Mouse (Mus musculus): ENCODE measurements around the gene Prkrip1. TPM values are rescaled to one million over a fixed set of nuclear protein-coding genes. Genes with fewer than 3 reads are reported as not detected.

The Prkrip1 gene
- polyA plus RNA-seq, 1 experiment from 2014 or later: 33.8 TPM

DNA sequence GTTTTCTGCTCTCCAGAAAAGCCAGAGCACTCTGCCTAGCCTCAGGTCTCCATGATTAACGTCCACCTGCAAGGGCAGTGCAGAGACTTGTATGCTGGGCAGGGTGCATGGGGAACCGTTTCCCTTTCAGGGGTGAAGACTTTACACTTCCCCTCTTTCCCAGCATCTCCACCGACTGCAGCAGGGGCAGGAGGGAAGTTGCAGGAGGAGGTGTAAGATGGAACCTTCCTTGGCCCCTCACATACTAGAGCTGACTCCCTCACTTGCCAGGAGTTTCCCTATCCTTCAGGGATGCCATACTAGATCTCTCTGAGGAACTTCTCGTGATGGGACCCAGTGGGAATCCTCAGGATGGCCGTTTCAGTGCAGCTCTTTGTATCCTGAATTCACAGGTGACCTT is 11.8 kb upstream of the Prkrip1 start:
- ATAC-seq (ENCODE audit: insufficient number of reproducible peaks, insufficient read depth, low FRiP score, low read depth): no peak
- 62% methylated on average over 5 of the region's 5 CpGs for WGBS
- Histone ChIP-seq H3K4me1 (ENCODE audit: control insufficient read depth in 2 of 2, insufficient read depth in 2 of 2, low read length in 2 of 2) (no peaks in the 10 kb centered on the region), H3K27me3 (ENCODE audit: control insufficient read depth, insufficient read depth, low read length) (no peaks in the 10 kb centered on the region), H3K4me2 (ENCODE audit: low read length) (no peak overlapping the region), H3K9me3 (ENCODE audit: control insufficient read depth, low read length) (0 out of 2 replicates have a peak, but pooled peaks cover 2% of the 10 kb centered on the region), H3K27ac (replicated peaks in 1 of 2; ENCODE audit: control insufficient read depth in 1 of 2, insufficient read depth in 1 of 2, low read depth in 2 of 2, low read length in 2 of 2) (no peak overlapping the region), H3K4me3 (ENCODE audit: control insufficient read depth in 1 of 2, insufficient read depth in 1 of 2, low read depth in 1 of 2, low read length in 2 of 2) (no peak overlapping the region), H3K36me3 (ENCODE audit: control insufficient read depth, insufficient read depth, low read length) (no peaks in the 10 kb centered on the region), H3K9ac (ENCODE audit: low read length) (no peak overlapping the region)

DNA sequence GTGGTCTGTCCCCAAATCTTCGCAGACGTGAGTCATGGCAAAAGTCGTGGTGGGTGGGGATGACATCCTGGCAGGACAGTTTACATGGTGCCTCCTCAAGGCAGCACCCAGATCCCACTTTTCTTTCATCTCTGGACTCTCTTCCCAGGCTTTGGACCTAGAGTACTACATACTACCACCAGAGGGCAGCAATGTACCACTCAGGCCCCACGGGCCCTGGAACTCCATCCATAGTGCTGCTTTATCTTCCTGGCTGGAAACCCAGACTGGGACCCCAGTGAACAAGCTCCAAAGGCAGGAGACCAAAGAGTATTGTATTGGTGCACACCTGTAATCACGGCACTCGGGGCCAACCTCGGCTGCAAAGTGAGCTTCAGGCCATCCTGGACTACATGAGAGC is 3.1 kb upstream of the Prkrip1 start:
- no peak overlapping the region for H3K4me3 ChIP-seq (ENCODE audit: control insufficient read depth in 1 of 2, insufficient read depth in 1 of 2, low read depth in 1 of 2, low read length in 2 of 2)
- no peaks in the 10 kb centered on the region for H3K27me3 ChIP-seq (ENCODE audit: control insufficient read depth, insufficient read depth, low read length)
- 28% methylated on average over 7 of the region's 7 CpGs for WGBS
- H3K9me3 ChIP-seq (ENCODE audit: control insufficient read depth, low read length): no peaks in the 10 kb centered on the region
- H3K27ac ChIP-seq (replicated peaks in 1 of 2; ENCODE audit: control insufficient read depth in 1 of 2, insufficient read depth in 1 of 2, low read depth in 2 of 2, low read length in 2 of 2): no peak overlapping the region
- peaks cover 5% of the 10 kb centered on the region for H3K36me3 ChIP-seq (ENCODE audit: control insufficient read depth, insufficient read depth, low read length)
- H3K4me1 ChIP-seq (ENCODE audit: control insufficient read depth in 2 of 2, insufficient read depth in 2 of 2, low read length in 2 of 2): peaks cover 2 to 11% of the 10 kb centered on the region in 2 experiments; a peak in 3 of 4 replicates
- no peak for ATAC-seq (ENCODE audit: insufficient number of reproducible peaks, insufficient read depth, low FRiP score, low read depth)
- H3K4me2 ChIP-seq (ENCODE audit: low read length): no peak overlapping the region
- H3K9ac ChIP-seq (ENCODE audit: low read length): no peak overlapping the region

DNA sequence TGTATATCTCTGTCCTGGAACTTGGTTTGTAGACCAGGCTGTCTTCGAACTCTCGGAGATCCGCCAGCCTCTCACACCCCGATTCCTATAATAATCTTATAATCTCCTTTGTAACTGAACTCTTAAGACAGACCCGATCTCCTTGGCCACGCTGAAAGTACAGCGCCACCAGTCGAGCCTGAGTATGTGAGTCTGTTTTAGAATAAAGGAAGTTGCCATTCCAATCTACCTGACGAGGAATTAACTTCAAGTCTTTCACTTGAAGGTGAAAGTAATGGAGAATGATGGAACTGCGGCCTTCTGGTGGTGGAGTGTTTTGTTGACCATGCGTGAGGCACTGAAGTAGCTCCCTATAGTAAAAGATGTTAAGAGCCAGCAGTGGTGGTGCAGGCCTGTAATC is 763 bp upstream of the Prkrip1 start:
- WGBS: 31% methylated on average over 11 of the region's 11 CpGs
- Histone ChIP-seq H3K4me3 (ENCODE audit: control insufficient read depth in 1 of 2, insufficient read depth in 1 of 2, low read depth in 1 of 2, low read length in 2 of 2) (peak overlapping the region; percentile 14 to 71; a peak in 3 of 4 replicates), H3K36me3 (ENCODE audit: control insufficient read depth, insufficient read depth, low read length) (peaks cover 28% of the 10 kb centered on the region), H3K27ac (replicated peaks in 1 of 2; ENCODE audit: control insufficient read depth in 1 of 2, insufficient read depth in 1 of 2, low read depth in 2 of 2, low read length in 2 of 2) (peak overlapping the region in 1 of 2 experiments; percentile 72; a peak in 2 of 4 replicates), H3K9me3 (ENCODE audit: control insufficient read depth, low read length) (no peaks in the 10 kb centered on the region), H3K27me3 (ENCODE audit: control insufficient read depth, insufficient read depth, low read length) (no peaks in the 10 kb centered on the region), H3K9ac (ENCODE audit: low read length) (peak overlapping the region; percentile 86), H3K4me1 (ENCODE audit: control insufficient read depth in 2 of 2, insufficient read depth in 2 of 2, low read length in 2 of 2) (peaks cover 2 to 11% of the 10 kb centered on the region in 2 experiments; a peak in 3 of 4 replicates), H3K4me2 (ENCODE audit: low read length) (peak overlapping the region; percentile 85)
- ATAC-seq (ENCODE audit: insufficient number of reproducible peaks, insufficient read depth, low FRiP score, low read depth): no peak

DNA sequence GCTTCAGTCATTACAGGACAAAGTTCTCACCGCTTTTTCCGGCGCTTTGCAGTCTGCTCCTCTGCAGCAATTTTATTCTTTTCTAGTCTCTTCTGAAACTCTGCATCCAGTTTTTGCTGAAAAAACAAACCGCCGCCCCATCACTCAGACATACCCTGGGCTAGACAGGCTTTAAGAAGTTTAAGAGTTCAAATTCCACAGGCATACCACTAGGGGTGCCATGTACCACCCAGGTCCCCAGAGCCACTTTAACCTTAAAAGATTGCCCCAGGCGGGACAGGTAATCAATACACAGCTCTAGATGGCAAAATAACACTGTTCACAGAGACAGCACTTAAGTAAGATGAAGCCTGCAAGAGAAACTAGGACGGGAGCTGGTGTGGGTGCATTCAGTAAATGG is 6.9 kb downstream of the Prkrip1 start:
- 87% methylated on average over 7 of the region's 7 CpGs for WGBS
- H3K4me3 ChIP-seq (ENCODE audit: control insufficient read depth in 1 of 2, insufficient read depth in 1 of 2, low read depth in 1 of 2, low read length in 2 of 2): no peak overlapping the region
- no peak overlapping the region for H3K4me2 ChIP-seq (ENCODE audit: low read length)
- H3K27ac ChIP-seq (replicated peaks in 1 of 2; ENCODE audit: control insufficient read depth in 1 of 2, insufficient read depth in 1 of 2, low read depth in 2 of 2, low read length in 2 of 2): no peak overlapping the region
- no peaks in the 10 kb centered on the region for H3K4me1 ChIP-seq (ENCODE audit: control insufficient read depth in 2 of 2, insufficient read depth in 2 of 2, low read length in 2 of 2)
- no peaks in the 10 kb centered on the region for H3K27me3 ChIP-seq (ENCODE audit: control insufficient read depth, insufficient read depth, low read length)
- H3K36me3 ChIP-seq (ENCODE audit: control insufficient read depth, insufficient read depth, low read length): peaks cover 98% of the 10 kb centered on the region
- no peaks in the 10 kb centered on the region for H3K9me3 ChIP-seq (ENCODE audit: control insufficient read depth, low read length)
- no peak overlapping the region for H3K9ac ChIP-seq (ENCODE audit: low read length)
- no peak for ATAC-seq (ENCODE audit: insufficient number of reproducible peaks, insufficient read depth, low FRiP score, low read depth)

- Histone ChIP-seq H3K9ac (ENCODE audit: low read length) (no peak overlapping the region), H3K36me3 (ENCODE audit: control insufficient read depth, insufficient read depth, low read length) (peaks cover 89% of the 10 kb centered on the region), H3K9me3 (ENCODE audit: control insufficient read depth, low read length) (no peaks in the 10 kb centered on the region), H3K4me3 (ENCODE audit: control insufficient read depth in 1 of 2, insufficient read depth in 1 of 2, low read depth in 1 of 2, low read length in 2 of 2) (no peak overlapping the region), H3K4me2 (ENCODE audit: low read length) (no peak overlapping the region), H3K27ac (replicated peaks in 1 of 2; ENCODE audit: control insufficient read depth in 1 of 2, insufficient read depth in 1 of 2, low read depth in 2 of 2, low read length in 2 of 2) (no peak overlapping the region), H3K4me1 (ENCODE audit: control insufficient read depth in 2 of 2, insufficient read depth in 2 of 2, low read length in 2 of 2) (no peaks in the 10 kb centered on the region), H3K27me3 (ENCODE audit: control insufficient read depth, insufficient read depth, low read length) (no peaks in the 10 kb centered on the region)
- WGBS: 44% methylated on average over 4 of the region's 4 CpGs
- ATAC-seq (ENCODE audit: insufficient number of reproducible peaks, insufficient read depth, low FRiP score, low read depth): no peak
Measured at GRCm38 (mm10) chr5:136186723-136187122, 12.0 kb downstream of the Prkrip1 start.

DNA sequence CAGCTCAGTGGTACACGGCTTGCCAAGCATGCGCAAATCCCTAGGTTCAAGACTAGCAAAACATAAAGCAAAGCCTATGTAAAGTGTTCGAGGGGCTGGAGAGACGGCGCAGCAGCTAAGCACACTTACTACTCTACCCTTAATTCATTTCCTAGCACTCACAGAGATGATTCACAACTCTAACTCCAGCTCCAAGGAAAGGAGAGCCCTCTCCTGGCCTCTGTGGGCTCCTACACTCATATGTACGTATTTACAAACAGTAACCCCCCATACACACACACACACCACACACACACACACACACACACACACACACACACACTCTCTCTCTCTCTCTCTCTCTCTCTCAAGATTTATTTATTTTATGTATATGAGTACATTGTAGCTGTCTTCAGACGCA is 15.0 kb downstream of the Prkrip1 start:
- no peak overlapping the region for H3K4me2 ChIP-seq (ENCODE audit: low read length)
- peaks cover 90% of the 10 kb centered on the region for H3K36me3 ChIP-seq (ENCODE audit: control insufficient read depth, insufficient read depth, low read length)
- H3K4me3 ChIP-seq (ENCODE audit: control insufficient read depth in 1 of 2, insufficient read depth in 1 of 2, low read depth in 1 of 2, low read length in 2 of 2): no peak overlapping the region
- no peaks in the 10 kb centered on the region for H3K4me1 ChIP-seq (ENCODE audit: control insufficient read depth in 2 of 2, insufficient read depth in 2 of 2, low read length in 2 of 2)
- no peaks in the 10 kb centered on the region for H3K9me3 ChIP-seq (ENCODE audit: control insufficient read depth, low read length)
- H3K9ac ChIP-seq (ENCODE audit: low read length): no peak overlapping the region
- no peaks in the 10 kb centered on the region for H3K27me3 ChIP-seq (ENCODE audit: control insufficient read depth, insufficient read depth, low read length)
- 94% methylated on average over 7 of the region's 7 CpGs for WGBS
- no peak overlapping the region for H3K27ac ChIP-seq (replicated peaks in 1 of 2; ENCODE audit: control insufficient read depth in 1 of 2, insufficient read depth in 1 of 2, low read depth in 2 of 2, low read length in 2 of 2)
- no peak for ATAC-seq (ENCODE audit: insufficient number of reproducible peaks, insufficient read depth, low FRiP score, low read depth)

- H3K4me1 ChIP-seq (ENCODE audit: control insufficient read depth in 2 of 2, insufficient read depth in 2 of 2, low read length in 2 of 2): no peaks in the 10 kb centered on the region
- 73% methylated on average over 4 of the region's 4 CpGs for WGBS
- ATAC-seq (ENCODE audit: insufficient number of reproducible peaks, insufficient read depth, low FRiP score, low read depth): no peak
- H3K9ac ChIP-seq (ENCODE audit: low read length): no peak overlapping the region
- H3K4me3 ChIP-seq (ENCODE audit: control insufficient read depth in 1 of 2, insufficient read depth in 1 of 2, low read depth in 1 of 2, low read length in 2 of 2): no peak overlapping the region
- peaks cover 87% of the 10 kb centered on the region for H3K36me3 ChIP-seq (ENCODE audit: control insufficient read depth, insufficient read depth, low read length)
- H3K4me2 ChIP-seq (ENCODE audit: low read length): no peak overlapping the region
- no peaks in the 10 kb centered on the region for H3K9me3 ChIP-seq (ENCODE audit: control insufficient read depth, low read length)
- no peaks in the 10 kb centered on the region for H3K27me3 ChIP-seq (ENCODE audit: control insufficient read depth, insufficient read depth, low read length)
- H3K27ac ChIP-seq (replicated peaks in 1 of 2; ENCODE audit: control insufficient read depth in 1 of 2, insufficient read depth in 1 of 2, low read depth in 2 of 2, low read length in 2 of 2): no peak overlapping the region
Measured at GRCm38 (mm10) chr5:136182830-136183229, 15.9 kb downstream of the Prkrip1 start.

DNA sequence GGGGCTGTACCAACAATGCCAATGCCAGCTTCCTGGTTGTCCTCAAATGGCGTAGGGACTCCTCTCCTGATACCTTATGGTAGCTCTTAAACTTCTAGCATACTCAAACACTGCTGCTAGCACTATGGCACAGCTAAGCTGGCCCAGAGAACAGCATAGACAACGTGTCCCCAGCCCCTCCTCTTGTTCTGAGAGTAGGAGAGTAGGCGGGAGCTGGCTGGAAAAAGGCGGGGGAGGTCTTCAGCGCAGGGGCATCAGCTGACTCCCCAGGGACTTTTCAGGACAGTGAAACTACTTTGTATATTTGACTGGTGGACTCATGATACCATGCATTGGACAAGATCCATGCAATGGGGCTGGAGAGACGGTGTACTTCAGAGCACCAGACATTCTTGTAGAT is 16.7 kb downstream of the Prkrip1 start:
- no peaks in the 10 kb centered on the region for H3K9me3 ChIP-seq (ENCODE audit: control insufficient read depth, low read length)
- peaks cover 0 to 3% of the 10 kb centered on the region in 2 experiments; a peak in 2 of 4 replicates for H3K4me1 ChIP-seq (ENCODE audit: control insufficient read depth in 2 of 2, insufficient read depth in 2 of 2, low read length in 2 of 2)
- no peak overlapping the region for H3K4me2 ChIP-seq (ENCODE audit: low read length)
- WGBS: 84% methylated on average over 6 of the region's 6 CpGs
- H3K36me3 ChIP-seq (ENCODE audit: control insufficient read depth, insufficient read depth, low read length): peaks cover 79% of the 10 kb centered on the region
- no peak overlapping the region for H3K4me3 ChIP-seq (ENCODE audit: control insufficient read depth in 1 of 2, insufficient read depth in 1 of 2, low read depth in 1 of 2, low read length in 2 of 2)
- H3K27ac ChIP-seq (replicated peaks in 1 of 2; ENCODE audit: control insufficient read depth in 1 of 2, insufficient read depth in 1 of 2, low read depth in 2 of 2, low read length in 2 of 2): no peak overlapping the region
- H3K27me3 ChIP-seq (ENCODE audit: control insufficient read depth, insufficient read depth, low read length): no peaks in the 10 kb centered on the region
- H3K9ac ChIP-seq (ENCODE audit: low read length): no peak overlapping the region
- no peak for ATAC-seq (ENCODE audit: insufficient number of reproducible peaks, insufficient read depth, low FRiP score, low read depth)

Data from heart, embryonic 14.5 days (tissue).